Mouse (Mus musculus) ES-E14 (cell line): ENCODE measurements around the gene Chst3.

Experiments
- MAFK ChIP-seq: IDR thresholded peaks from 2 replicates; pipeline ENCODE4 v1.6.1; 2014; ENCODE audit warnings: mild to moderate bottlenecking, low read depth, low read length, inconsistent platforms; ENCODE audit not compliant: insufficient read depth
- ZC3H11A ChIP-seq: IDR thresholded peaks from 2 replicates; pipeline ENCODE4 v1.6.1; 2012; ENCODE audit warnings: low read depth, mild to moderate bottlenecking, inconsistent platforms, low read length, borderline replicate concordance
- ZNF384 ChIP-seq: IDR thresholded peaks from 2 replicates; pipeline ENCODE4 v1.6.1; 2012; ENCODE audit warnings: low read depth, low read length, inconsistent platforms

DNA sequence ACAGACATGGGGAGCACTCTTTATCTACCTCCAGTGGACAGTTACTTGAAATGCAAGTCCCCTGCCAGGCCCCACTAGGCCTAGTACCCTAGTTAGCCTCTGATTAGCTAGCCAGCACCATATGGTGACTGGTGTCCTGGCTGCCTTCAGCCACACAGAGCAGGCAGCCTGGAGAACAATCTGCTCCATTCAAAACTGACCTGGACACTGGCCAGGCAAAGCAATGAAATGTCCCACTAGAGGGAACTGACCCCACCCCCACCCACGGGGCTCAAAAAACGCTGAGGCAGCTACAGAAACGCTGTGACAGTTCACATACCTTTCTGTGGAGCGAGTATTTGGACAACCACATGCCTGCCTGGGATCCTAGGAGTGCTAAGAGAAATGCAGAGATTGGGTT lies 24.0 kb downstream of the Chst3 start:
- TF ChIP-seq MAFK = no peak
- TF ChIP-seq ZC3H11A = no peak
- no peak for TF ChIP-seq ZNF384
